Mouse (Mus musculus): ENCODE measurements around the gene Gpc3. TPM values are rescaled to one million over a fixed set of nuclear protein-coding genes. Genes with fewer than 3 reads are reported as not detected.

Gpc3 gene
- polyA plus RNA-seq, 1 experiment, result not detected

DNA sequence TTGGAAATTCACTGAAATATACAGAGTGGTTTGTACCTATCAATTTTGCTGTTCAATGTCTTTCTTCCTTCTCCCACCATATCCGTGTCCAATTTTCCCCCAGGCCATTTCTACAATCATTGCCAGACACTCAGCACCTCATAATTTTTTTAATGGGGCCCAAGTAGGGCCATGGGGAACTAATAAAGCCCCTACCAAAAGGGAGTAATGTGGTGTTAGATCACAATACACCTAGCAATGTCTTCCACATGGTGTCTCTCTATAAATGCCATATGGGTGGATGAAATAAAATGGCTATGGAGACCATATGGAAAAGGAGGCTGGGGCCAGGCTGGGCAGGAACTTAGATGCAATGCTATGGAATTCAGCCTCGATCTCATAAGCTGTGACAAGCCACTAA lies 168.8 kb downstream of the Gpc3 start:
- TF ChIP-seq POLR2A (IDR thresholded peaks at IDR 0.05; ENCODE audit: borderline replicate concordance, low read depth, low read length) (no peak), CTCF (IDR thresholded peaks at IDR 0.05; ENCODE audit: low read depth, low read length) (no peak)
- Histone ChIP-seq H3K4me1 (ENCODE audit: control insufficient read depth, insufficient read depth, low read length) (no peaks in the 10 kb centered on the region), H3K27ac (ENCODE audit: insufficient read depth, low read depth, low read length) (no peak overlapping the region), H3K4me3 (ENCODE audit: insufficient read depth, low read length) (no peak overlapping the region)

- TF ChIP-seq POLR2A (IDR thresholded peaks at IDR 0.05; ENCODE audit: borderline replicate concordance, low read depth, low read length) (no peak), CTCF (IDR thresholded peaks at IDR 0.05; ENCODE audit: low read depth, low read length) (no peak)
- Histone ChIP-seq H3K4me3 (ENCODE audit: insufficient read depth, low read length) (no peak overlapping the region), H3K27ac (ENCODE audit: insufficient read depth, low read depth, low read length) (no peak overlapping the region), H3K4me1 (ENCODE audit: control insufficient read depth, insufficient read depth, low read length) (no peaks in the 10 kb centered on the region)
Measured at GRCm38 (mm10) chrX:52441798-52442197, 172.0 kb downstream of the Gpc3 start.

- TF ChIP-seq CTCF (IDR thresholded peaks at IDR 0.05; ENCODE audit: low read depth, low read length), result no peak
- no peak for TF ChIP-seq POLR2A (IDR thresholded peaks at IDR 0.05; ENCODE audit: borderline replicate concordance, low read depth, low read length)
- Histone ChIP-seq H3K4me3 (ENCODE audit: insufficient read depth, low read length) (no peak overlapping the region), H3K27ac (ENCODE audit: insufficient read depth, low read depth, low read length) (no peak overlapping the region), H3K4me1 (ENCODE audit: control insufficient read depth, insufficient read depth, low read length) (no peaks in the 10 kb centered on the region)
Measured at GRCm38 (mm10) chrX:52439421-52439820, 174.3 kb downstream of the Gpc3 start.

GRCm38 (mm10) chrX:52425605-52426004 lies 188.1 kb downstream of the Gpc3 start:
- Histone ChIP-seq H3K27ac (ENCODE audit: insufficient read depth, low read depth, low read length) (no peak overlapping the region), H3K4me1 (ENCODE audit: control insufficient read depth, insufficient read depth, low read length) (no peaks in the 10 kb centered on the region), H3K4me3 (ENCODE audit: insufficient read depth, low read length) (no peak overlapping the region)
- TF ChIP-seq CTCF (IDR thresholded peaks at IDR 0.05; ENCODE audit: low read depth, low read length) (no peak), POLR2A (IDR thresholded peaks at IDR 0.05; ENCODE audit: borderline replicate concordance, low read depth, low read length) (no peak)

DNA sequence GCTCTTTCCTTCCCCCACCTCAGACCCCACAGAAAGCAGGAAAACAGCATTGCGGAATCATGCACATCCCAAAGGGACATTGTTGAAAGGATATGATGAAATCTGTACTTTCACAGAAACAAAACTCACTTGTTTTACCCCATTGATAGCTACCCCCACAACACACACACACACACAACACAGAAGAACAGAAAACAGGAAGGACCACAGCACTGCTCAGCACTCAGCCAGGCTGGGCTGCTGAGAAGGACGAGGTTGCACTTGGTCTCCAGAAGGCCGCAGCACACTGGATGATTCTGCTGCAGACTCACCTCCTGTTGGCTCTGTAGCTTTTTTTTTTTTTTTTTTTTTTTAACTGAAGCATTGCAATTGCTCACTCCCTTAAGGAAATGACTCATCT lies 193.9 kb downstream of the Gpc3 start:
- no peak overlapping the region for H3K4me3 ChIP-seq (ENCODE audit: insufficient read depth, low read length)
- TF ChIP-seq CTCF (IDR thresholded peaks at IDR 0.05; ENCODE audit: low read depth, low read length) (no peak), POLR2A (IDR thresholded peaks at IDR 0.05; ENCODE audit: borderline replicate concordance, low read depth, low read length) (no peak)
- no peak overlapping the region for H3K27ac ChIP-seq (ENCODE audit: insufficient read depth, low read depth, low read length)
- no peaks in the 10 kb centered on the region for H3K4me1 ChIP-seq (ENCODE audit: control insufficient read depth, insufficient read depth, low read length)

DNA sequence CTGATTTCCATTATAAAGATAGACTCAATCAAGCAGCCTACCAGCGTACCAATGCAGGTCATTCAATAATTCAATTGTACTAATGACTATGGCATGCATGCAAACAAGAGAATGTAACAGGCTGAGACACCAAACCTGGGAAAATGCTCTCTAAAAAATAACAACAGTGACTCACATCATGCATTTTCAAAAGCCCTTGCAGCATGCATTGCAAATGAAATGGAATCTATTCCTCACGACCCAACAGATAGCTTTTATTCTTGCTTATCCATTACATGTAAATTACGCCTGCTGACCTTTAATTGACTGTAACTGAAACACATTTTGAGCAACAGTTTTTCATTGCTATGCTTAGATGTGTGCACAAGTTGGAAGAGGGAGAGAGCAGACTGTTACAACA lies 200.8 kb downstream of the Gpc3 start:
- no peak overlapping the region for H3K27ac ChIP-seq (ENCODE audit: insufficient read depth, low read depth, low read length)
- TF ChIP-seq CTCF (IDR thresholded peaks at IDR 0.05; ENCODE audit: low read depth, low read length) (no peak), POLR2A (IDR thresholded peaks at IDR 0.05; ENCODE audit: borderline replicate concordance, low read depth, low read length) (no peak)
- H3K4me1 ChIP-seq (ENCODE audit: control insufficient read depth, insufficient read depth, low read length), result no peaks in the 10 kb centered on the region
- no peak overlapping the region for H3K4me3 ChIP-seq (ENCODE audit: insufficient read depth, low read length)

DNA sequence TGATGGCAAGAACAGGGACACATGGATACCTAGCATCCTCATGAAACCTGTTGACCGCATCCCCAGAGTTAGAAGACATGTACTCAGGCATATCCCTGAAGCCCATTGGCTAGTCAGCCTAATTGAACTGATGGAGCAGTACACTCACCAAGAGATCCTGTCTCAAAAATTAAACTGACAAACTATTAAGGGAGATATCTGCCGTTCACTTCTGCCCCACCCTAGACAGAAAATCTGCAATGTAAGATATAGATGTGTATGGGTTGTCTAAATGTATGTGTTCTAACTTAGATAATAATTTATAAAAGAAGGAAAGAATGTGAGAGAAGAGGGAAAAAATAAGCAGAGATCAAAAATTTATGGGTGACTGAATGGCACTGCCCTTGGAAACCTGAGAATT lies 212.6 kb downstream of the Gpc3 start:
- no peak overlapping the region for H3K27ac ChIP-seq (ENCODE audit: insufficient read depth, low read depth, low read length)
- TF ChIP-seq CTCF (IDR thresholded peaks at IDR 0.05; ENCODE audit: low read depth, low read length), result no peak
- no peak for TF ChIP-seq POLR2A (IDR thresholded peaks at IDR 0.05; ENCODE audit: borderline replicate concordance, low read depth, low read length)
- H3K4me3 ChIP-seq (ENCODE audit: insufficient read depth, low read length), result no peak overlapping the region
- no peaks in the 10 kb centered on the region for H3K4me1 ChIP-seq (ENCODE audit: control insufficient read depth, insufficient read depth, low read length)

GRCm38 (mm10) chrX:52375129-52375528 lies 238.6 kb downstream of the Gpc3 start:
- no peak overlapping the region for H3K27ac ChIP-seq (ENCODE audit: insufficient read depth, low read depth, low read length)
- H3K4me3 ChIP-seq (ENCODE audit: insufficient read depth, low read length), result no peak overlapping the region
- H3K4me1 ChIP-seq (ENCODE audit: control insufficient read depth, insufficient read depth, low read length), result no peaks in the 10 kb centered on the region
- TF ChIP-seq POLR2A (IDR thresholded peaks at IDR 0.05; ENCODE audit: borderline replicate concordance, low read depth, low read length) (no peak), CTCF (IDR thresholded peaks at IDR 0.05; ENCODE audit: low read depth, low read length) (no peak)

GRCm38 (mm10) chrX:52374209-52374608 lies 239.5 kb downstream of the Gpc3 start:
- no peak overlapping the region for H3K4me3 ChIP-seq (ENCODE audit: insufficient read depth, low read length)
- H3K27ac ChIP-seq (ENCODE audit: insufficient read depth, low read depth, low read length), result no peak overlapping the region
- H3K4me1 ChIP-seq (ENCODE audit: control insufficient read depth, insufficient read depth, low read length), result no peaks in the 10 kb centered on the region
- TF ChIP-seq CTCF (IDR thresholded peaks at IDR 0.05; ENCODE audit: low read depth, low read length), result no peak

DNA sequence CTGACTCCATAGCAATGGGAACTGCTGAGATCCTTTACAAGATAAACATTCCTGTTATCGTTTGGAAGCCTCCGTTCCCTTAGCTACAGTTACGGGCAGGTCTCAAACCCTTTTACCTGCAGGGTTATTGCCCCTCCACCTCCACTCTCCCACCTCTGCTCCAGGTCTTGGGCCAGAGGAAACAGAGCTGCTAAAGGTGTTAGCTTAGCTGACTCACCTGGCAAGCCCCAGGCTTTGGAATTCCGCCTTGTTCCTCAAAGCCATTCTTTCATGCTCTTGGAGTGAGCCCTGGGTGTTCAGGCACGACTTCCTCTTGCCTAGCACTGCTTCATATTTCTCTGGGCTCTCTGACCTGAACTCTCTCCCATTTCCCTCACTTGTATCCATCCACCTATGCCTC lies 241.3 kb downstream of the Gpc3 start:
- no peak overlapping the region for H3K4me3 ChIP-seq (ENCODE audit: insufficient read depth, low read length)
- H3K4me1 ChIP-seq (ENCODE audit: control insufficient read depth, insufficient read depth, low read length), result no peaks in the 10 kb centered on the region
- H3K27ac ChIP-seq (ENCODE audit: insufficient read depth, low read depth, low read length), result no peak overlapping the region
- TF ChIP-seq POLR2A (IDR thresholded peaks at IDR 0.05; ENCODE audit: borderline replicate concordance, low read depth, low read length), result no peak
- no peak for TF ChIP-seq CTCF (IDR thresholded peaks at IDR 0.05; ENCODE audit: low read depth, low read length)
